Mouse (Mus musculus): ENCODE results near the gene Lrrc3b. TPM values are rescaled to one million over a fixed set of nuclear protein-coding genes. Genes with fewer than 3 reads are reported as not detected.

The Lrrc3b gene
- total and polyA plus RNA-seq, 2 experiments from 2014 or later = 36.4 to 42.7 TPM

DNA sequence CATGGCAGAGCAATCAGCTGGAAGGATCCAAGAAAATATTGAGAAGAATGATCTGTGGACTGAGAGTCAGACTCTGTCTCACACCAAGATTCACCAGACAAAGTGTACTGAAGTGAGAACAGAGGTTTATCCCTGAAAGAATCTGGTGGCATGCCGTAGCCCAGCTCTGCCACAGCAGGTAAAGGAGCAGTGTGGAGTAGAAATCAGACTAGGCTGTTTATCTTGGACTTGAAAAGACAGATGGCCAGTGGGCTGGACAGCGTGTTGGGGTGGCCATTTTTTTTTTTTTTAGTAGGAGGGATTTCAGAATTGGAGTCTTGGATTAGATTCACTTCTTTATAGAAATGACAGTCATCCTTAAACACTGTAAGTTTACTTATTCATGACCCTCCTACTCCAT, 61.4 kb downstream of the Lrrc3b start:
- Histone ChIP-seq H3K27ac (no peak overlapping the region), H3K4me1 (ENCODE audit: insufficient read depth, low read length) (no peaks in the 10 kb centered on the region), H3K9ac (replicated peaks; ENCODE audit: low read length) (no peak overlapping the region), H3K4me3 (ENCODE audit: low read length) (no peak overlapping the region), H3K4me2 (ENCODE audit: low read depth, low read length) (no peak overlapping the region), H3K27me3 (ENCODE audit: insufficient read depth, low read length) (no peaks in the 10 kb centered on the region), H3K9me3 (ENCODE audit: low read length) (no peaks in the 10 kb centered on the region), H3K36me3 (ENCODE audit: insufficient read depth, low read length) (no peaks in the 10 kb centered on the region)
- WGBS = 78% methylated on average over 2 of the region's 2 CpGs
- ATAC-seq (peak; percentile 27; the same call in 1 of the 2 replicates), DNase-seq (ENCODE audit: low spot score) (no peak)
- no peak for TF ChIP-seq CTCF (IDR thresholded peaks at IDR 0.05; ENCODE audit: low read depth)

DNA sequence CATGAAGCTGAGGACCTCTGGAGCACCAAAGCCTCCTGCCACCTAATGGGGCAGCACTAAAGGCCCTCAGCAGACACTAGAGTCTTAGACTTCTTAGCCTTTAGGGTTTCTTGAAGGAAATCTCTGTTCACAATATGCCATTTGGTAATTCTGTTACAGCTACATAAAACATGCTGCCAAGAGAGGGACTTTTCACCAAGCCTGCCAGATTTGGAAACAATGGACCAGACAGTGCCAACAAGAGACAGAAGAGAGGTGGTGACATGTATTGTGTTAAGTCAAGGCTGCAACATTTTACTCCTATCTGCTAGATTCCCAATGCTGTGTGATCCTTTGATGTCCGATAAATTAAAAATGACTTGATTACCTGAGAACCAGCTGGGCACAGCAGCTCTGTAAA, 62.0 kb downstream of the Lrrc3b start:
- DNase-seq (ENCODE audit: low spot score) (no peak), ATAC-seq (no peak)
- H3K9me3 ChIP-seq (ENCODE audit: low read length) = no peaks in the 10 kb centered on the region
- no peak for TF ChIP-seq CTCF (IDR thresholded peaks at IDR 0.05; ENCODE audit: low read depth)
- H3K4me3 ChIP-seq (ENCODE audit: low read length) = no peak overlapping the region
- H3K9ac ChIP-seq (replicated peaks; ENCODE audit: low read length) = no peak overlapping the region
- no peaks in the 10 kb centered on the region for H3K36me3 ChIP-seq (ENCODE audit: insufficient read depth, low read length)
- H3K27me3 ChIP-seq (ENCODE audit: insufficient read depth, low read length) = no peaks in the 10 kb centered on the region
- no peak overlapping the region for H3K4me2 ChIP-seq (ENCODE audit: low read depth, low read length)
- WGBS = 82% methylated on average over 1 of the region's 1 CpGs
- H3K4me1 ChIP-seq (ENCODE audit: insufficient read depth, low read length) = no peaks in the 10 kb centered on the region
- H3K27ac ChIP-seq = no peak overlapping the region

DNA sequence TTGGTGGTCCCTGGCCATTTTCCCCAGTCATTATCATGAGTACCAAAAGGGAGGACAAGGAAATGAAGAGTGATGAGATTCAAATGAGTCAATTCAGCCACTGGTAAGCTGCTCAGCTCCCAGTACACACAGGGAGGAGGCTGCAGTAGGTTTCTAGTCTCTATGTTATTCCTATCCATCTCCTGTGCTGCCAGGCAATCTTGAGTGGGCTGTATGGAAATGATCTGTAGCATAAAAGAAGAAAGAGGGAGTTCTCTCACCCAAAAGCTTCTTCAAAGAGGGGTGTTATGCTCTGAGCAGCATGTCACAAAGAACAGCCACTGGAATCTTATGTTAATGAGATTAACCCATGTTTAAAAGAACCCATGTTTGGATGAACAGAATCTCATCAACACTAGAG, 64.5 kb downstream of the Lrrc3b start:
- Histone ChIP-seq H3K4me2 (ENCODE audit: low read depth, low read length) (no peak overlapping the region), H3K4me3 (ENCODE audit: low read length) (no peak overlapping the region), H3K9ac (replicated peaks; ENCODE audit: low read length) (no peak overlapping the region), H3K9me3 (ENCODE audit: low read length) (no peaks in the 10 kb centered on the region), H3K27me3 (ENCODE audit: insufficient read depth, low read length) (no peaks in the 10 kb centered on the region), H3K27ac (no peak overlapping the region), H3K4me1 (ENCODE audit: insufficient read depth, low read length) (no peaks in the 10 kb centered on the region), H3K36me3 (ENCODE audit: insufficient read depth, low read length) (no peaks in the 10 kb centered on the region)
- ATAC-seq = no peak
- no peak for TF ChIP-seq CTCF (IDR thresholded peaks at IDR 0.05; ENCODE audit: low read depth)
- DNase-seq (ENCODE audit: low spot score) = no peak

DNA sequence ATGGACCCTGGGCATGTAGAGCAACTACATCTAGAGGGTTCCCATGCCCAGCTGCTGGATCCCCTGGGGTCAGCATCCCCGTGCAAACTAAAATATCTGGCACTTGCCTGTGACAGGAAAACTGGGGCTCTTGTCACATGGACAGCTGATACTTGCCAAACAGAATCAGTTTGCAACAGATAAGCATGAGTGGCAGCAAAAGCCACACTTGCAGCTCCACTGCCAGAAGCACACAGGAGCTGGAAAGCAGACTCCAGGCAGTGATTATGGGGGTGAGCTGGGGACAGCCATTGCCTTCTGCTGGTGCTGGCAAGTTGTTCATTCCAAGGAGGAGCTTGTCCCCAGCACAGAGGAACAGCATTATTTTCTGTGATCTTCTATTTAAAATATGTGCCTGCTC, 65.8 kb downstream of the Lrrc3b start:
- H3K4me2 ChIP-seq (ENCODE audit: low read depth, low read length) = no peak overlapping the region
- no peak for TF ChIP-seq CTCF (IDR thresholded peaks at IDR 0.05; ENCODE audit: low read depth)
- ATAC-seq = no peak
- 24% methylated on average over 1 of the region's 1 CpGs for WGBS
- H3K36me3 ChIP-seq (ENCODE audit: insufficient read depth, low read length) = no peaks in the 10 kb centered on the region
- no peaks in the 10 kb centered on the region for H3K9me3 ChIP-seq (ENCODE audit: low read length)
- no peaks in the 10 kb centered on the region for H3K4me1 ChIP-seq (ENCODE audit: insufficient read depth, low read length)
- DNase-seq (ENCODE audit: low spot score) = peak; percentile 11
- no peak overlapping the region for H3K4me3 ChIP-seq (ENCODE audit: low read length)
- no peaks in the 10 kb centered on the region for H3K27me3 ChIP-seq (ENCODE audit: insufficient read depth, low read length)
- H3K9ac ChIP-seq (replicated peaks; ENCODE audit: low read length) = no peak overlapping the region
- no peak overlapping the region for H3K27ac ChIP-seq

DNA sequence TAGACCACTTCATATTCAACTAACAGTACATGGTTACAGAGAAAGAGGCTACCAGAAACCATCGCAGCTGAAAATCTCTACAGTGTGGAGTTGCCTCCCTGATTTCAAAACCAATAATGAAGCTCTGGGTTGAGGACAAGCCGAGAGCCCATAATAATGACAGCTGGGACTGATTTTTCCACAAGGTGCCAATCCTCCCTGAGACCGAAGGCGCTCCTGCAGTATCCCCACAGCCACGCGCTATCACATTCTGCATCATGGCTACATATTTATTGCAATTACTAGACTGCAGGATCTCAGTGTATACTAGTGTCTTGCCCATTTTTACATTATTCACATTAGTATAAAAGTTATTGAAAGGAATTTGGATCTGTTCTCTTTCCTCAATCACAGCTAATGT, 73.7 kb downstream of the Lrrc3b start:
- Histone ChIP-seq H3K27ac (no peak overlapping the region), H3K9ac (replicated peaks; ENCODE audit: low read length) (no peak overlapping the region), H3K9me3 (ENCODE audit: low read length) (no peaks in the 10 kb centered on the region), H3K4me1 (ENCODE audit: insufficient read depth, low read length) (no peaks in the 10 kb centered on the region), H3K27me3 (ENCODE audit: insufficient read depth, low read length) (no peaks in the 10 kb centered on the region), H3K36me3 (ENCODE audit: insufficient read depth, low read length) (no peaks in the 10 kb centered on the region), H3K4me3 (ENCODE audit: low read length) (no peak overlapping the region), H3K4me2 (ENCODE audit: low read depth, low read length) (no peak overlapping the region)
- TF ChIP-seq CTCF (IDR thresholded peaks at IDR 0.05; ENCODE audit: low read depth) = no peak
- ATAC-seq (no peak), DNase-seq (ENCODE audit: low spot score) (no peak)
- WGBS = 91% methylated on average over 6 of the region's 6 CpGs

DNA sequence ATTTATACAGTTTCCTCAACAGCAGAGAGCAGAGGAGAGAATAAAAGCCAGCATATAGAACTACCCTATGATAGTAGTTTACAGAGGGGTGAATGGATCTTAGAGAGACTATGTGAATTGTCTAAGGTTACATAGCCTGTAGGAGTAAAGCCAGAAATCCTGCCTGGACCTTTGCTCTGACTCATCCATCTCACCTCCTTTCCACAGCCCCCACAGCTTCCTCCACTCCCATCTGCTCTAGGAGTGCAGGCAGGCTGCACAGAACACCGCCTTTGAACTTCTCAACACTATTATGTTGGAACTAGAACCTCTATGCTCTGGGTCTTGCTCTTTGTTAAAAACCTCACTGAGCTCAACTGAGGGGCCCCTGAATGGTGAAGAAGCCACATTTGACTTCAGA, 78.9 kb downstream of the Lrrc3b start:
- no peak for DNase-seq (ENCODE audit: low spot score)
- no peak for ATAC-seq
- H3K9me3 ChIP-seq (ENCODE audit: low read length) = no peaks in the 10 kb centered on the region
- no peak overlapping the region for H3K27ac ChIP-seq
- no peak overlapping the region for H3K4me2 ChIP-seq (ENCODE audit: low read depth, low read length)
- H3K4me1 ChIP-seq (ENCODE audit: insufficient read depth, low read length) = no peaks in the 10 kb centered on the region
- H3K9ac ChIP-seq (replicated peaks; ENCODE audit: low read length) = no peak overlapping the region
- no peaks in the 10 kb centered on the region for H3K36me3 ChIP-seq (ENCODE audit: insufficient read depth, low read length)
- no peaks in the 10 kb centered on the region for H3K27me3 ChIP-seq (ENCODE audit: insufficient read depth, low read length)
- no peak overlapping the region for H3K4me3 ChIP-seq (ENCODE audit: low read length)
- 88% methylated on average over 1 of the region's 1 CpGs for WGBS
- no peak for TF ChIP-seq CTCF (IDR thresholded peaks at IDR 0.05; ENCODE audit: low read depth)

DNA sequence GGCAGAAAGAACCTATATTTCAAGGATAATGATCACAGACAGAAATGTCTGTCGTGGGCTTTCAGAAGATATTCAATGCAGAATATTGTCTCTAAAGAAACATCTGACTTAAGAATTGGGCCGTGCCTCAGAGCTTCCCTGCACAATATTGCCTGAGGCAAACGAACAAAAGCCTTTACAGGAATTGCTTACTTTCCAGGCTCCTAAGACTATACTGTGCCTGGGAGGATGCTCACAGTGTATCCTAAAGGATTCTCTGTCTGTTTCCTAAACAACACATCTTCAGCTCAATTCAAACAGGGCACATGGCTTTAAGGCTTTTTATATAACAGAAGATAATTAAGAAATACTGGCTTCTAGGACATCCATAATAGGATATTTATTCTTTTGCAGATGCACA, 79.7 kb downstream of the Lrrc3b start:
- 58% methylated on average over 3 of the region's 3 CpGs for WGBS
- H3K9me3 ChIP-seq (ENCODE audit: low read length) = no peaks in the 10 kb centered on the region
- H3K27me3 ChIP-seq (ENCODE audit: insufficient read depth, low read length) = no peaks in the 10 kb centered on the region
- no peak overlapping the region for H3K4me3 ChIP-seq (ENCODE audit: low read length)
- no peak overlapping the region for H3K27ac ChIP-seq
- DNase-seq (ENCODE audit: low spot score) (no peak), ATAC-seq (no peak)
- H3K36me3 ChIP-seq (ENCODE audit: insufficient read depth, low read length) = no peaks in the 10 kb centered on the region
- H3K9ac ChIP-seq (replicated peaks; ENCODE audit: low read length) = no peak overlapping the region
- H3K4me1 ChIP-seq (ENCODE audit: insufficient read depth, low read length) = no peaks in the 10 kb centered on the region
- H3K4me2 ChIP-seq (ENCODE audit: low read depth, low read length) = no peak overlapping the region
- TF ChIP-seq CTCF (IDR thresholded peaks at IDR 0.05; ENCODE audit: low read depth) = no peak
